Mouse (Mus musculus): ENCODE results near the gene Pet100. TPM values are rescaled to one million over a fixed set of nuclear protein-coding genes. Genes with fewer than 3 reads are reported as not detected.

Pet100 gene
- total RNA-seq, 2 experiments from 2014 or later, result 80.8 to 85.8 TPM

DNA sequence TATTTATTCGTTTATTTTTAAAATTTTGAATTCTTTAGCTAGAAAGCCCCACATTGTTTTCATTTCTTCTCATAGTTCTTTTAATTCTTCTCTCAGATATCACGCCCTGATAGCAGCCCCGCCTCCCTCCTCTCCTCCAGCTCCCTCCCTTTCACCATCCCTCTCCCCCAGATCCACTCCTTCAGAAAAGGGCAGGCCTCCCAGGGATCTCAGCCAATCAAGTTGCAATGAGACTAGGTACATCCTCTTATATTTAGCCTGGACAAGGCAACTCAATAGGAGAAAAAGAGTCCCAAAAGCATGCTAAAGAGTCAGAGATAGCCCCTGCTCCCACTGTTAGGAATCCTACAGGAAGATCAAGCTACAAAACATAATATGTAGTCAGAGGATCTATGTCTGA lies 53.3 kb downstream of the Pet100 start:
- no peak for DNase-seq (ENCODE audit: low spot score in 2 of 2)

Other genes with a start within 250 kb of the Pet100 start
- 10 to 100 TPM; 44.0 to 48.9 TPM for gene Arhgef18, start 228.5 kb upstream of the Pet100 start, total RNA-seq (2021)
- under 1 TPM; 0.33 to 0.77 TPM for gene Pex11g, start 153.9 kb upstream of the Pet100 start, total RNA-seq (2021)
- gene Tex45, start 150.7 kb upstream of the Pet100 start, total RNA-seq (2021), result not detected
- gene Zfp358, start 128.4 kb upstream of the Pet100 start, total RNA-seq (2021), result 10 to 100 TPM; 34.3 to 34.6 TPM
- 10 to 100 TPM; 82.2 to 92.0 TPM for gene Mcoln1, start 121.1 kb upstream of the Pet100 start, total RNA-seq (2021)
- gene Pnpla6, start 106.2 kb upstream of the Pet100 start, total RNA-seq (2021), result 10 to 100 TPM; 66.3 to 76.8 TPM
- under 1 TPM in 1 of 2 experiments, not detected in 1; 0.40 TPM for gene C330021F23Rik, start 53.6 kb upstream of the Pet100 start, total RNA-seq (2021)
- gene Camsap3, start 34.3 kb upstream of the Pet100 start, total RNA-seq (2021), result 10 to 100 TPM; 33.4 to 37.9 TPM
- 10 to 100 TPM; 37.9 to 41.5 TPM for gene Xab2, start 232 bp upstream of the Pet100 start, total RNA-seq (2021)
- gene Pcp2, start 4.0 kb downstream of the Pet100 start, total RNA-seq (2021), result not detected
- 10 to 100 TPM; 50.9 to 56.7 TPM for gene Stxbp2, start 9.4 kb downstream of the Pet100 start, total RNA-seq (2021)
- gene Retn, start 34.2 kb downstream of the Pet100 start, total RNA-seq (2021), result under 1 TPM; 0.68 to 0.86 TPM
- gene Mcemp1, start 44.2 kb downstream of the Pet100 start, total RNA-seq (2021), result under 1 TPM; 0.23 to 0.30 TPM
- gene Fcor, start 50.8 kb downstream of the Pet100 start, total RNA-seq (2021), result 10 to 100 TPM in 1 of 2 experiments, 1 to 10 TPM in 1; 9.2 to 14.6 TPM
- 10 to 100 TPM; 29.1 to 29.3 TPM for gene Trappc5, start 54.8 kb downstream of the Pet100 start, total RNA-seq (2021)
- not detected for gene Fcer2a, start 72.6 kb downstream of the Pet100 start, total RNA-seq (2021)
- gene Clec4g, start 99.1 kb downstream of the Pet100 start, total RNA-seq (2021), result not detected
- gene Cd209a, start 127.4 kb downstream of the Pet100 start, total RNA-seq (2021), result 1 to 10 TPM; 1.7 to 2.2 TPM
- not detected for gene Cd209e, start 232.8 kb downstream of the Pet100 start, total RNA-seq (2021)

Measured in left cerebral cortex, adult 18-20 months (tissue).